Mouse (Mus musculus): ENCODE measurements at regions not wholly inside any gene's neighbourhood (a gene's known extent, or its start where the extent isn't known, plus 50 kb on each side); places are given as distances from the start of the nearest gene placed in this dataset.

DNA sequence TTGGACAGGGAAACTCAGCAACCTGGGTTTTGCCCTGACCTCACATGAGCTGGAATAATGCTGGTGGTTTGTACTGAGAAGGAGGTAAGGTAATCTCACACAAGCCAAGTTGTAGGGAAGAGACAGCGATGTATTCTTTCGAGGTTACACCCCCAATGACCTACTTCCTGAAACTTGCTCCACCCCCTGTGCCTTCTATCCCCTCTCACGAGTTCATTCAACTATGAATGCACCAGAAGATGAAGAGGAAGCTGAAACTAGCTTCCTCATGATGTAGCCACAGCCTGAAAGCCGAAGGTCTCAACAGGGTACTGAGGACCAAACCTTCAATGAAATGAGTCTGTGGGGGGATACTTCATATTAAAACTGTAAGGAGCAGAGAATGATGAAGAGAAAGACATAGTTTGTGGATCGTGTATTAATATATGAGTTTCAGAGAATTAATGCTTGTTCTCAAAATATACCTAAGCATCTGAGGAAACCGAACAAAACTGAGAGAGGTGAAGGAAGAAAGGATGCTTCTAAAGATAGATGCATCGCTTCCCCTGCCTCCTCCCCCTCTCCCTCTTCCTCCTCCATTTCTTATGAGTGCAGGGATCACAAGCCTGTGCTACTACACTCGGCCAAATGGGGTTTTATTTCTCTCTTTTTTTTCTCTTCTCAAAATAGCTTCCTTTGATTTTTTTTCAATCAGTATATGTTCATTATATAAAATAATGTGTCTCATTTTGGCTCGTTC lies 543.5 kb upstream of the Nrp1 start:
- ATAC-seq (ENCODE audit: low FRiP score): no peak
- Histone ChIP-seq H3K4me3 (ENCODE audit: low read depth, low read length) (no peak overlapping the region), H3K4me2 (no peak overlapping the region), H3K9ac (ENCODE audit: low read length) (no peak overlapping the region), H3K4me1 (ENCODE audit: control insufficient read depth, insufficient read depth, low read length) (no peaks in the 10 kb centered on the region), H3K36me3 (ENCODE audit: control insufficient read depth, insufficient read depth, low read length) (no peaks in the 10 kb centered on the region), H3K27ac (ENCODE audit: low read depth, low read length) (no peak overlapping the region), H3K9me3 (ENCODE audit: control insufficient read depth, low read length) (no peaks in the 10 kb centered on the region), H3K27me3 (ENCODE audit: control insufficient read depth, insufficient read depth, low read length) (no peaks in the 10 kb centered on the region)
- 84% methylated on average over 9 of the region's 9 CpGs for WGBS
- no peak for DNase-seq (ENCODE audit: low spot score, missing footprints)

DNA sequence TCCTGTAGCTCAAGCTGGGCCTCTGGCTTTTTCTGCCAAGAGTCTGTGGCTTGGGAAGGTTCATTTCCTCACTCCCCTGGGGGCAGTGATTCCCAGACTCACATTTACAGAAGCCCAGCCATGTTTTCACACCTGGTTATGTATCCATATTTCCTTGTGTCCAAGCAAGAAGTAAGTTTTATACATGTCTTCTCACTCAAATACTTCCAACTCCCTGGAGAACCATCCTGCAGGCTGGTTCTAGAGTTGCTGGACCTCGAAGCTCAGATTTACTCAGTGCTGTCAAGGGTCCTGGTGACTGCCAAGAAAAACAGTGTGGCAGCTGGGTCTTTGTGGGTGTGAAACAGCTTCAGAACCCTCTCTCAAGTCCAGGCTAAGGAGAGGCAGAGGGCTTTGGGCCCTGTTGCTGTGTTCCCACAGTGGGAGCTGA lies 537.6 kb upstream of the Nrp1 start:
- Histone ChIP-seq H3K9me3 (ENCODE audit: control insufficient read depth, low read length) (no peaks in the 10 kb centered on the region), H3K4me3 (ENCODE audit: low read depth, low read length) (no peak overlapping the region), H3K36me3 (ENCODE audit: control insufficient read depth, insufficient read depth, low read length) (no peaks in the 10 kb centered on the region), H3K4me1 (ENCODE audit: control insufficient read depth, insufficient read depth, low read length) (no peaks in the 10 kb centered on the region), H3K27ac (ENCODE audit: low read depth, low read length) (no peak overlapping the region), H3K9ac (ENCODE audit: low read length) (no peak overlapping the region), H3K4me2 (no peak overlapping the region), H3K27me3 (ENCODE audit: control insufficient read depth, insufficient read depth, low read length) (no peaks in the 10 kb centered on the region)
- WGBS: 71% methylated on average over 1 of the region's 1 CpGs
- DNase-seq (ENCODE audit: low spot score, missing footprints): no peak
- ATAC-seq (ENCODE audit: low FRiP score): no peak

DNA sequence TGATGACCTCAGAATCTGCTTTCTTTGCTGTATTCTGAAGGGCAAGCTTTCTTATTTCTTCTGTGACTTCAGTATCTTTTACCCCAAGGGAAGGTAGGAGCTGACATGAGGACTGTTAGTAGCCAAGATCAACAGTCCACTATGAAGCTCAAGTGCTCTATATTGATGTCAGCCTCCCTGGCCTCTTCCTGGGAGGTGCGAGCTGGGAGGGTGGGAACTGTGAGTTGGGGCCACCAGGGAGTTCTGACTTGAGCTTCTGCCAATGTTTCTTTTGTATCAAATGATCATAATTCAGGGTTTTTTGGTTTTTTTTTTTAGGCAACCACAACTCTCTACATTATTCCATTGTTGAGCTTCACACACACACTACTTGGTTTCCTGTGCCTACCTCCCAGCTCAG lies 536.8 kb upstream of the Nrp1 start:
- Histone ChIP-seq H3K4me2 (no peak overlapping the region), H3K4me1 (ENCODE audit: control insufficient read depth, insufficient read depth, low read length) (no peaks in the 10 kb centered on the region), H3K27me3 (ENCODE audit: control insufficient read depth, insufficient read depth, low read length) (no peaks in the 10 kb centered on the region), H3K4me3 (ENCODE audit: low read depth, low read length) (no peak overlapping the region), H3K27ac (ENCODE audit: low read depth, low read length) (no peak overlapping the region), H3K36me3 (ENCODE audit: control insufficient read depth, insufficient read depth, low read length) (no peaks in the 10 kb centered on the region), H3K9ac (ENCODE audit: low read length) (no peak overlapping the region), H3K9me3 (ENCODE audit: control insufficient read depth, low read length) (no peaks in the 10 kb centered on the region)
- WGBS: 67% methylated on average over 1 of the region's 1 CpGs
- no peak for DNase-seq (ENCODE audit: low spot score, missing footprints)
- no peak for ATAC-seq (ENCODE audit: low FRiP score)

DNA sequence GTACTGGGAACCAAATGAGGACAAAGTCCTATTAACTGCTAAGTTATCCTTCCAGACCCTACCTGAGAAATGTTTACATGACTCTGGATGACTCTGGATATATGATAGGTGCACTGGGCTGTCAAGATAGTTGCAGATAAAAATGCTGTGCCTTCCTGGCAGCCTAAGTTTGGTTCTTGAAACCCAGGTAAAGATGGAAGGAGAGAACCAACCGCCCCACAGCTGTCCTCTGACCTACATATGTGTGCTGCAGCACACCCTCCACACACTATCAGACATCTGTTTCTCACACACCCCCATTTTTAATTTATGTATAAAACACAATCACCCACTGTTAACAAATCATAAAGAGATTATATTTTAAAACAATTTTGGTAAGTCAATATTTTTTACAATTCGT lies 533.4 kb upstream of the Nrp1 start:
- no peaks in the 10 kb centered on the region for H3K27me3 ChIP-seq (ENCODE audit: control insufficient read depth, insufficient read depth, low read length)
- no peak for ATAC-seq (ENCODE audit: low FRiP score)
- H3K4me2 ChIP-seq: no peak overlapping the region
- H3K27ac ChIP-seq (ENCODE audit: low read depth, low read length): no peak overlapping the region
- no peak overlapping the region for H3K4me3 ChIP-seq (ENCODE audit: low read depth, low read length)
- no peak overlapping the region for H3K9ac ChIP-seq (ENCODE audit: low read length)
- H3K36me3 ChIP-seq (ENCODE audit: control insufficient read depth, insufficient read depth, low read length): no peaks in the 10 kb centered on the region
- no peak for DNase-seq (ENCODE audit: low spot score, missing footprints)
- H3K4me1 ChIP-seq (ENCODE audit: control insufficient read depth, insufficient read depth, low read length): no peaks in the 10 kb centered on the region
- H3K9me3 ChIP-seq (ENCODE audit: control insufficient read depth, low read length): no peaks in the 10 kb centered on the region
- 88% methylated on average over 2 of the region's 2 CpGs for WGBS

DNA sequence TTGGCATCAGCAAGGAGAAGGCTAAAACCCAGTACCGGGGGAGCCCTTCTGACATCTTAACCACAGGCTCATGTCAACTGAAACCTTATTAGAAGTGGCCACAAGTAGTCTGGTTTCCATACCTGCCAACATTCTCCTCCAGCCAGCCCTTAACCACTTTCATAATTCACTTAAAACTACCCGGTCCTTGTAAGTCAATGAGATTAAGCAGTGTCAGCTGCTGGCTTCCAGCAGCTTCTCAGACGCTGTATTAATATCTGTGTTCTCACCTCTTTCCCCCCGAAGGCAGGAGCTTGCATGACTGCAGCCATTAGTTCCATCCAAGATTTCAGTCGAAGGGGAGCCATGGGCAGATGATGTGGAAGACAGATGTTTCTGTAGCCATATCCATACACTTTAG lies 530.6 kb upstream of the Nrp1 start:
- ATAC-seq (ENCODE audit: low FRiP score): no peak
- Histone ChIP-seq H3K27ac (ENCODE audit: low read depth, low read length) (no peak overlapping the region), H3K4me1 (ENCODE audit: control insufficient read depth, insufficient read depth, low read length) (no peaks in the 10 kb centered on the region), H3K4me3 (ENCODE audit: low read depth, low read length) (no peak overlapping the region), H3K9ac (ENCODE audit: low read length) (no peak overlapping the region), H3K9me3 (ENCODE audit: control insufficient read depth, low read length) (no peaks in the 10 kb centered on the region), H3K36me3 (ENCODE audit: control insufficient read depth, insufficient read depth, low read length) (no peaks in the 10 kb centered on the region), H3K27me3 (ENCODE audit: control insufficient read depth, insufficient read depth, low read length) (no peaks in the 10 kb centered on the region), H3K4me2 (no peak overlapping the region)
- 85% methylated on average over 5 of the region's 5 CpGs for WGBS
- DNase-seq (ENCODE audit: low spot score, missing footprints): no peak

DNA sequence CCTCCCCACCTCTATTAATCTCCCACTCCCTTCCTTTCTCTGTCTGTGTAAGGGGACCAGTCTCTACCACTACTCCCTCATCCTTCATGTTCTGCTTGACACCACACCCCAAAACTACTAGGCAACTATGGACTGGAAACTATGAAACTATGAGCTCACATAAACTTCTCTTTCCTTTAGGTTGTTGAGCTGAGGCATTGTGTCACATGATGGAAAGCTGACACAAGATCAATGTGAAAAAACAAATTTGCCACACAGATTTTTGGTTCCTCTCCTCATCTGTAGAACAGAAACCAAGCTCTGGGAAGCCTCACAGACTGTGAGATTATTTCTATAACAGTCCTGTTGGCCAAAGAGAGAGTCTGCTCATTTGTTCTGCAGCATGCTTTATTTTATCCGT lies 528.7 kb upstream of the Nrp1 start:
- no peaks in the 10 kb centered on the region for H3K9me3 ChIP-seq (ENCODE audit: control insufficient read depth, low read length)
- no peak overlapping the region for H3K4me2 ChIP-seq
- 90% methylated on average over 1 of the region's 1 CpGs for WGBS
- no peak for DNase-seq (ENCODE audit: low spot score, missing footprints)
- H3K4me3 ChIP-seq (ENCODE audit: low read depth, low read length): no peak overlapping the region
- ATAC-seq (ENCODE audit: low FRiP score): no peak
- no peak overlapping the region for H3K9ac ChIP-seq (ENCODE audit: low read length)
- no peaks in the 10 kb centered on the region for H3K27me3 ChIP-seq (ENCODE audit: control insufficient read depth, insufficient read depth, low read length)
- no peak overlapping the region for H3K27ac ChIP-seq (ENCODE audit: low read depth, low read length)
- no peaks in the 10 kb centered on the region for H3K4me1 ChIP-seq (ENCODE audit: control insufficient read depth, insufficient read depth, low read length)
- H3K36me3 ChIP-seq (ENCODE audit: control insufficient read depth, insufficient read depth, low read length): no peaks in the 10 kb centered on the region

DNA sequence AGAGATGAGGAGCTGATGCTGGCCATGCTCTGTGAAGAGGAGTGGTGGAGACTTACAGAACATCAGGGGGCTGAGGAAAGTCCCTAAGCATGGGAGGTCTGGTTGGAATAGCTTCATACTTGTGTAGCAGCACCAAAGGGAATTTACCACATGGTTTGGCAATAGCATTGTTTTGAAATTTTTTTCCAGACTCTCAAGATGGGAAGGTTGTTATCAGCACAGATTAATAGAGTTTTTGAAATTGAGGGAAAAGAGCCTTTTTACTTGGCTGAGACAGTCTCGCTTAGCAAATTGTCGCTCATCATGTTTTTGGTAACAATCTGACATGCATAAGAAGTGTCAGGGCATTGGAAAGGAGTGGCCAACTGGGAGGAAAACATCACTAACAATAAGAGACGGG lies 524.4 kb upstream of the Nrp1 start:
- Histone ChIP-seq H3K27ac (ENCODE audit: low read depth, low read length) (no peak overlapping the region), H3K27me3 (ENCODE audit: control insufficient read depth, insufficient read depth, low read length) (no peaks in the 10 kb centered on the region), H3K4me1 (ENCODE audit: control insufficient read depth, insufficient read depth, low read length) (no peaks in the 10 kb centered on the region), H3K36me3 (ENCODE audit: control insufficient read depth, insufficient read depth, low read length) (no peaks in the 10 kb centered on the region), H3K9me3 (ENCODE audit: control insufficient read depth, low read length) (no peaks in the 10 kb centered on the region), H3K9ac (ENCODE audit: low read length) (no peak overlapping the region), H3K4me2 (no peak overlapping the region), H3K4me3 (ENCODE audit: low read depth, low read length) (no peak overlapping the region)
- ATAC-seq (ENCODE audit: low FRiP score) (no peak), DNase-seq (ENCODE audit: low spot score, missing footprints) (no peak)
- 81% methylated on average over 3 of the region's 3 CpGs for WGBS

DNA sequence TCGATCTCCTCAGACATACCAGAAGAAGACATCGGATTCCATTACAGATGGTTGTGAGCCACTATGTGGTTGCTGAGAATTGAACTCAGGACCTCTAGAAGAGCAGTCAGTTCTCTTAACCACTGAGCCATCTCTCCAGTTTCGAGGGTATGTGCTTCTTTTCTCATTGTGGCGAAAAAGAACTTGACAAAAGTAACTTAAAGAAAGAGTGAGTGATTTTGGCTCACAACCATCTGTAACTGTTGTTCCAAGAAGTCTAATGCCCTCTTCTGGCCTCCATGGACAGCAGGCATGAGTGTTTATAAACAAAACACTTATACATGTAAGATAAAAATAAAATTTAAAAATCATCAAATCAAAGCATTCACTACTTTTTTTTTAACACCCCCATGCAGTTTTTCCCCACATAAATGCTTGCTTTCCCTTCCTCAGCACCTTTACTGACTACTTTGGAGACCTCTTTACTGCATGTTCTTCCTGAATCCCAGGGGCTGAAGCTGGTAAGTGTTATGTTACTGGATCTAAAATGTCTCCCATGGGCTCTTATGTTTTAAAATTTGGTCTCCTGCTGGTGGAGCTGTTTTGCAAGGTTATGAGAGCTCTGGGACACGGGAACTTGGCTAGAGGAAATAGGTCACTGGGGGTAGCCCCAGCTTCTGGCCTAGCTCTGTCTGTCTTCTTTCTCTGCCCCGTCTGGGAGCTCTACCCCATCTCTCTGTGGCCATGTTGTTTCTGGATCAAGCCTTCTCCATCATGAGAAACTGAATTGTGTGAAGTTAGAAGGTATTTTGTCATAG lies 521.8 kb upstream of the Nrp1 start:
- Histone ChIP-seq H3K9me3 (ENCODE audit: control insufficient read depth, low read length) (no peaks in the 10 kb centered on the region), H3K36me3 (ENCODE audit: control insufficient read depth, insufficient read depth, low read length) (no peaks in the 10 kb centered on the region), H3K4me3 (ENCODE audit: low read depth, low read length) (no peak overlapping the region), H3K27me3 (ENCODE audit: control insufficient read depth, insufficient read depth, low read length) (no peaks in the 10 kb centered on the region), H3K4me1 (ENCODE audit: control insufficient read depth, insufficient read depth, low read length) (no peaks in the 10 kb centered on the region), H3K4me2 (no peak overlapping the region), H3K9ac (ENCODE audit: low read length) (no peak overlapping the region), H3K27ac (ENCODE audit: low read depth, low read length) (no peak overlapping the region)
- WGBS: 78% methylated on average over 6 of the region's 6 CpGs
- DNase-seq (ENCODE audit: low spot score, missing footprints): no peak
- no peak for ATAC-seq (ENCODE audit: low FRiP score)

DNA sequence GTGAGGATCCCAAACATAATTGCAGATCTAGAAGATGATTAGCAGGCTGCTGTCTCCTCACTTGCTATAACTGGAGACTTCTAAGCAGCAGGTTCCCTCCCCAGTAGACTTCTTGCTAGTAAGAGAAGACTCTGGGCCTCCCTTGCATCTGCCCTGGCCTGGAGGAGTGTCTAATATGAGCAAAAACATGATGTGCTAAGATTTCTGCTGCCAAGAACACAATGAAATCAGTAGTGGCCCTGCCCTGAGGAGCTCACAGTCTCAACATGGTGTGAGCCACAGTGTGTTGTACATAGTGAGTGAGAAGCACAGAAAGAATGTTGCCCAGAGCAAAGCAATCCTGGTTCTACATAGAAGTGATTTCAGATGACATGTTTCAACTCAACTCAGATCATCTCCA lies 520.1 kb upstream of the Nrp1 start:
- Histone ChIP-seq H3K36me3 (ENCODE audit: control insufficient read depth, insufficient read depth, low read length) (no peaks in the 10 kb centered on the region), H3K27me3 (ENCODE audit: control insufficient read depth, insufficient read depth, low read length) (no peaks in the 10 kb centered on the region), H3K4me2 (no peak overlapping the region), H3K4me3 (ENCODE audit: low read depth, low read length) (no peak overlapping the region), H3K9ac (ENCODE audit: low read length) (no peak overlapping the region), H3K27ac (ENCODE audit: low read depth, low read length) (no peak overlapping the region), H3K9me3 (ENCODE audit: control insufficient read depth, low read length) (no peaks in the 10 kb centered on the region), H3K4me1 (ENCODE audit: control insufficient read depth, insufficient read depth, low read length) (no peaks in the 10 kb centered on the region)
- DNase-seq (ENCODE audit: low spot score, missing footprints) (no peak), ATAC-seq (ENCODE audit: low FRiP score) (no peak)
